Mouse (Mus musculus): ENCODE measurements around the gene Arhgef17.

DNA sequence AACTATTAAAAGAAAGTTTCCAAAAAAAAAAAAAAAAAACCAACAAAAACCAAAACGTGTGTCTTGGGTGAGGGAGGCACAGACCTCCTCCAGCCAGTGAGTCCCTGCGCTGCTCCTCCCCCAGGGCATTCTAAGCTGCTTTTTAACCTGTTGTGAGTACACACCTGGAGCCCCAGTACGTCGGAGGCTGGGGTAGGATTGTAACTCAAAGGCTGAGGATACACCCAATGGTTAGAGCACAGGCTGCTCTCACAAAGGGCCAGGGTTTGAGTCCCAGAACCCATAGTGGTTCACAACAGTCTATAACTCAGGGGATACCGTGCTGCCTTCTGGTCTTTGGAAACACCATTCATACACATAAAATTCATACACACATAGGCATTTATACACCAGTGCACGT, 90.3 kb downstream of the Arhgef17 start:
- TF ChIP-seq CTCF (IDR thresholded peaks at IDR 0.05; ENCODE audit: low read depth), result no peak
- TF ChIP-seq EP300 (optimal IDR thresholded peaks at IDR 0.05), result no peak
